ENCODE assay signal across 20 mouse cellular contexts in genomic region chr8:12175496-12175895, GRCm38 (mm10).
DNase-seq lines count a peak whose midpoint lies in the region; ATAC-seq and TF ChIP-seq lines count a peak whose summit lies in the region.
"Had no signal": no experiment of that assay in that cellular context is flagged by ENCODE, and none has a peak within 500 bp of the region (broad histone marks: within the 10 kb centered on the region; RNA-seq: fewer than 3 reads in every experiment).

No protein-coding gene starts in this region.

- H3K4me2 ChIP-seq in forebrain, embryonic 15.5 days (replicated peaks) = no peak overlapping the region
- no peak overlapping the region for H3K4me2 ChIP-seq in forebrain, embryonic 12.5 days
- H3K4me2 ChIP-seq in midbrain, postnatal 0 days (ENCODE audit: low read depth, low read length, poor library complexity, severe bottlenecking) = no peak overlapping the region
- no peak overlapping the region for H3K4me2 ChIP-seq in midbrain, embryonic 16.5 days (ENCODE audit: low read length)
- H3K4me2 ChIP-seq in hindbrain, postnatal 0 days (ENCODE audit: low read depth, low read length) = 0 out of 2 replicates have a peak overlapping the region, but pooled peaks have one; percentile 10
- H3K4me2 ChIP-seq: heart, embryonic 12.5 days; kidney, embryonic 15.5 days; limb, embryonic 12.5 days; liver, embryonic 12.5 days had no signal

- 24% methylated on average over 13 of the region's 13 CpGs for WGBS in forebrain, embryonic 15.5 days
- 82% methylated on average over 13 of the region's 13 CpGs for WGBS in forebrain, embryonic 12.5 days
- 70% methylated on average over 13 of the region's 13 CpGs for WGBS in midbrain, postnatal 0 days
- WGBS in midbrain, embryonic 16.5 days = 77% methylated on average over 13 of the region's 13 CpGs
- WGBS in hindbrain, postnatal 0 days = 45% methylated on average over 13 of the region's 13 CpGs
- 81% methylated on average over 13 of the region's 13 CpGs for WGBS in thymus, adult 2 months

- peak; percentile 43 for DNase-seq in midbrain, postnatal 0 days (ENCODE audit: low spot score)
- peak; percentile 88 for DNase-seq in brain, embryonic 14.5 days (ENCODE audit: low read depth)
- DNase-seq in hindbrain, postnatal 0 days (ENCODE audit: low spot score) = peak; percentile 56
- DNase-seq in thymus, adult 2 months = no peak
- DNase-seq: adrenal gland, postnatal 25 days; B cell, adult 2 months; cerebellum, adult 2 months; heart, postnatal 4 days; lung, adult 2 months; midbrain, embryonic 14.5 days; thymus, postnatal 36 days had no signal

- TF ChIP-seq POLR2A in brain, embryonic 14.5 days (IDR thresholded peaks at IDR 0.05; ENCODE audit: borderline replicate concordance, extremely low read depth, insufficient read depth, insufficient read length, poor library complexity, severe bottlenecking) = no peak
- TF ChIP-seq POLR2A in thymus, adult 2 months (IDR thresholded peaks at IDR 0.05; ENCODE audit: control insufficient read depth, extremely low read depth, insufficient read depth, low read length, poor library complexity) = no peak

- TF ChIP-seq CTCF in midbrain, postnatal 0 days (IDR thresholded peaks at IDR 0.05) = no peak
- no peak for TF ChIP-seq CTCF in brain, embryonic 14.5 days (IDR thresholded peaks at IDR 0.05; ENCODE audit: borderline replicate concordance, extremely low read depth, insufficient read depth, insufficient read length)
- TF ChIP-seq CTCF in hindbrain, postnatal 0 days (IDR thresholded peaks at IDR 0.05; ENCODE audit: low read depth) = no peak
- TF ChIP-seq CTCF in thymus, adult 2 months (IDR thresholded peaks at IDR 0.05; ENCODE audit: borderline replicate concordance, control insufficient read depth, extremely low read depth, insufficient read depth, low read length, poor library complexity) = no peak

- no peaks in the 10 kb centered on the region for H3K27me3 ChIP-seq in forebrain, embryonic 15.5 days
- H3K27me3 ChIP-seq in forebrain, embryonic 12.5 days = peaks cover 43% of the 10 kb centered on the region
- H3K27me3 ChIP-seq in midbrain, postnatal 0 days (ENCODE audit: insufficient read depth, low read length) = no peaks in the 10 kb centered on the region
- no peaks in the 10 kb centered on the region for H3K27me3 ChIP-seq in midbrain, embryonic 16.5 days (ENCODE audit: control insufficient read depth, insufficient read depth, low read depth, low read length)
- H3K27me3 ChIP-seq in hindbrain, postnatal 0 days (ENCODE audit: insufficient read depth, low read length) = no peaks in the 10 kb centered on the region
- H3K27me3 ChIP-seq in thymus, adult 2 months (ENCODE audit: control insufficient read depth, insufficient read depth, low read length) = no peaks in the 10 kb centered on the region

- no peak overlapping the region for H3K4me3 ChIP-seq in forebrain, embryonic 15.5 days
- H3K4me3 ChIP-seq in forebrain, embryonic 12.5 days (replicated peaks) = no peak overlapping the region
- no peak overlapping the region for H3K4me3 ChIP-seq in midbrain, postnatal 0 days (ENCODE audit: low read depth, low read length)
- no peak overlapping the region for H3K4me3 ChIP-seq in midbrain, embryonic 16.5 days (ENCODE audit: low read depth, low read length)
- no peak overlapping the region for H3K4me3 ChIP-seq in hindbrain, postnatal 0 days (ENCODE audit: low read length)
- no peak overlapping the region for H3K4me3 ChIP-seq in thymus, adult 2 months (ENCODE audit: control insufficient read depth, insufficient read depth, low read length)
- H3K4me3 ChIP-seq: heart, embryonic 12.5 days; kidney, embryonic 15.5 days; limb, embryonic 12.5 days; liver, embryonic 12.5 days; megakaryocyte, embryonic 14.5 days had no signal

- no peaks in the 10 kb centered on the region for H3K36me3 ChIP-seq in forebrain, embryonic 15.5 days
- no peaks in the 10 kb centered on the region for H3K36me3 ChIP-seq in forebrain, embryonic 12.5 days (replicated peaks)
- no peaks in the 10 kb centered on the region for H3K36me3 ChIP-seq in midbrain, postnatal 0 days (ENCODE audit: insufficient read depth, low read length)
- no peaks in the 10 kb centered on the region for H3K36me3 ChIP-seq in midbrain, embryonic 16.5 days (ENCODE audit: control insufficient read depth, insufficient read depth, low read length)
- no peaks in the 10 kb centered on the region for H3K36me3 ChIP-seq in hindbrain, postnatal 0 days (ENCODE audit: insufficient read depth, low read length)
- H3K36me3 ChIP-seq in thymus, adult 2 months (ENCODE audit: control insufficient read depth, insufficient read depth, low read length) = no peaks in the 10 kb centered on the region
- H3K36me3 ChIP-seq: heart, embryonic 12.5 days; kidney, embryonic 15.5 days; limb, embryonic 12.5 days; liver, embryonic 12.5 days had no signal

- H3K9ac ChIP-seq in forebrain, embryonic 15.5 days (replicated peaks) = no peak overlapping the region
- H3K9ac ChIP-seq in forebrain, embryonic 12.5 days = no peak overlapping the region
- H3K9ac ChIP-seq in midbrain, postnatal 0 days (replicated peaks; ENCODE audit: low read length, poor library complexity, severe bottlenecking) = no peak overlapping the region
- H3K9ac ChIP-seq in midbrain, embryonic 16.5 days (ENCODE audit: low read depth, low read length) = no peak overlapping the region
- H3K9ac ChIP-seq in hindbrain, postnatal 0 days (replicated peaks; ENCODE audit: low read length) = no peak overlapping the region
- H3K9ac ChIP-seq: heart, embryonic 12.5 days; kidney, embryonic 15.5 days; limb, embryonic 12.5 days; liver, embryonic 12.5 days had no signal

- peak; percentile 17; the same call in 1 of the 2 replicates for ATAC-seq in forebrain, embryonic 15.5 days (replicated peaks)
- ATAC-seq in forebrain, embryonic 12.5 days (ENCODE audit: low FRiP score) = no peak
- no peak for ATAC-seq in midbrain, postnatal 0 days (ENCODE audit: low FRiP score)
- ATAC-seq in midbrain, embryonic 16.5 days = no peak
- no peak for ATAC-seq in hindbrain, postnatal 0 days
- ATAC-seq: intestine, embryonic 16.5 days; liver, embryonic 12.5 days had no signal

- H3K27ac ChIP-seq in forebrain, embryonic 15.5 days (replicated peaks) = no peak overlapping the region
- no peak overlapping the region for H3K27ac ChIP-seq in forebrain, embryonic 12.5 days
- H3K27ac ChIP-seq in midbrain, postnatal 0 days (ENCODE audit: low read depth, low read length) = no peak overlapping the region
- no peak overlapping the region for H3K27ac ChIP-seq in midbrain, embryonic 16.5 days (ENCODE audit: low read length)
- no peak overlapping the region for H3K27ac ChIP-seq in hindbrain, postnatal 0 days
- H3K27ac ChIP-seq in thymus, adult 2 months (ENCODE audit: control insufficient read depth, insufficient read depth, low read length) = no peak overlapping the region
- H3K27ac ChIP-seq: kidney, embryonic 15.5 days; limb, embryonic 12.5 days; liver, embryonic 12.5 days had no signal

- H3K4me1 ChIP-seq in forebrain, embryonic 15.5 days = peaks cover 44% of the 10 kb centered on the region
- peaks cover 26% of the 10 kb centered on the region for H3K4me1 ChIP-seq in forebrain, embryonic 12.5 days
- H3K4me1 ChIP-seq in midbrain, postnatal 0 days (ENCODE audit: insufficient read depth, low read length) = no peaks in the 10 kb centered on the region
- H3K4me1 ChIP-seq in midbrain, embryonic 16.5 days (ENCODE audit: control insufficient read depth, insufficient read depth, low read length) = peaks cover 17% of the 10 kb centered on the region
- peaks cover 13% of the 10 kb centered on the region; the same call in 1 of the 2 replicates for H3K4me1 ChIP-seq in hindbrain, postnatal 0 days (ENCODE audit: insufficient read depth, low read length)
- H3K4me1 ChIP-seq in thymus, adult 2 months (replicated peaks; ENCODE audit: control insufficient read depth, insufficient read depth, low read length) = no peaks in the 10 kb centered on the region
- H3K4me1 ChIP-seq: heart, embryonic 12.5 days; liver, embryonic 12.5 days; megakaryocyte, embryonic 14.5 days had no signal

- H3K9me3 ChIP-seq in forebrain, embryonic 15.5 days = no peaks in the 10 kb centered on the region
- no peaks in the 10 kb centered on the region for H3K9me3 ChIP-seq in forebrain, embryonic 12.5 days
- no peaks in the 10 kb centered on the region for H3K9me3 ChIP-seq in midbrain, postnatal 0 days (ENCODE audit: low read length)
- no peaks in the 10 kb centered on the region for H3K9me3 ChIP-seq in midbrain, embryonic 16.5 days (replicated peaks; ENCODE audit: control insufficient read depth, low read length, poor library complexity, severe bottlenecking)
- H3K9me3 ChIP-seq in hindbrain, postnatal 0 days (ENCODE audit: low read length) = no peaks in the 10 kb centered on the region
- H3K9me3 ChIP-seq: heart, embryonic 12.5 days; kidney, embryonic 15.5 days; limb, embryonic 12.5 days; liver, embryonic 12.5 days; megakaryocyte, embryonic 14.5 days had no signal
